Mouse (Mus musculus) myocyte (in vitro differentiated cells): ENCODE data around the gene Nsun6.

Experiments used
- MAX ChIP-seq: IDR thresholded peaks from one replicate; pipeline ENCODE4 v1.6.1; 2011; ENCODE audit warnings: low read depth, mild to moderate bottlenecking, control low read depth
- MYOG ChIP-seq, 3 experiments: IDR thresholded peaks; one replicate each; pipeline ENCODE4 v1.6.1; 2011; ENCODE audit warnings: control low read depth in 2 of 3, low read depth in 2 of 3, mild to moderate bottlenecking in 2 of 3; ENCODE audit not compliant: insufficient read length in 2 of 3, control insufficient read depth in 1 of 3, insufficient read depth in 1 of 3
- POLR2A ChIP-seq: IDR thresholded peaks from one replicate; pipeline ENCODE4 v1.6.1; 2011; ENCODE audit warnings: low read depth, mild to moderate bottlenecking, control low read depth, moderate library complexity; ENCODE audit not compliant: insufficient read length
- POLR2AphosphoS2 ChIP-seq: IDR thresholded peaks from one replicate; pipeline ENCODE4 v1.6.1; 2011; ENCODE audit warnings: low read depth, control low read depth; ENCODE audit not compliant: insufficient read length
- TCF12 ChIP-seq: IDR thresholded peaks from one replicate; pipeline ENCODE4 v1.6.1; 2011; ENCODE audit warnings: mild to moderate bottlenecking, control low read depth; ENCODE audit not compliant: poor library complexity, insufficient read depth, severe bottlenecking
- USF1 ChIP-seq: IDR thresholded peaks from one replicate; pipeline ENCODE4 v1.6.1; 2011; ENCODE audit warnings: low read depth, mild to moderate bottlenecking, control low read depth, moderate library complexity

- TF ChIP-seq MAX: no peak
- no peak for TF ChIP-seq USF1
- TF ChIP-seq TCF12: no peak
- no peak for TF ChIP-seq POLR2A
- TF ChIP-seq MYOG (IDR thresholded peaks at IDR 0.05; ENCODE audit: control insufficient read depth in 1 of 3, insufficient read depth in 1 of 3, insufficient read length in 2 of 3, low read depth in 2 of 3): no peak
- TF ChIP-seq POLR2AphosphoS2: no peak
These were observed 6.0 kb upstream of the Nsun6 start for GRCm38 (mm10) chr2:15060856-15061255.
